Mouse (Mus musculus) frontal cortex, postnatal 14 days (tissue): ENCODE results near the gene Fdx1.

ENCODE experiments used
- DNase-seq, 2 experiments: peaks; one replicate each; pipeline ENCODE4 v3.0.0; 2022; ENCODE audit warnings: low spot score in 2 of 2

The Fdx1 gene

DNA sequence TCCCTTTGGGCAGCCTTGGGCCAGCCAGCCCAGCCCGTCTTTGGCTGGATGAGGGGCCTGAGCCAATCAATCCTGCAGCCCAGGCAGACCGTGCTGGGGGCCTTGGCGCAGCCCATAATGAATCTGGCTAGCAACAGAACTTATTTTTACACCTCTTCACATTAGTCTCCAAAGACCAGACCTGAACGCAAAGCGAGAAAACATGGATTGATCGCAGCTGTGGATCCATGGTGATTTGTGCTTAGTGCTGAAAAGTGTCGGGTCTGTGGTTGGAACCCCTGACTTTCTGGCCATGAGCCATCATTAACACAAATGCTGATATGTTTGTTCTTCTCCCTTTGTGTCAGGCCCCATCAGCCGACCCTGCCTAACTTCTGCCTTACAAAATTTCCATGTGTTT lies 56.4 kb downstream of the Fdx1 start:
- no peak for DNase-seq
